Mouse (Mus musculus): ENCODE data around the gene Pacsin3.

GRCm38 (mm10) chr2:91269687-91270133 lies 14.0 kb downstream of the Pacsin3 start:
- TF ChIP-seq CTCF (IDR thresholded peaks at IDR 0.05; ENCODE audit: low read depth, low read length) (no peak), TAL1 (conservative IDR thresholded peaks at IDR 0.05; ENCODE audit: low read depth, low read length) (no peak), GATA1 (IDR thresholded peaks at IDR 0.05; ENCODE audit: borderline replicate concordance, low read length) (no peak), POLR2AphosphoS5 (IDR thresholded peaks at IDR 0.05; ENCODE audit: insufficient replicate concordance, low read depth, low read length) (no peak)
